In the genomic region with DNA sequence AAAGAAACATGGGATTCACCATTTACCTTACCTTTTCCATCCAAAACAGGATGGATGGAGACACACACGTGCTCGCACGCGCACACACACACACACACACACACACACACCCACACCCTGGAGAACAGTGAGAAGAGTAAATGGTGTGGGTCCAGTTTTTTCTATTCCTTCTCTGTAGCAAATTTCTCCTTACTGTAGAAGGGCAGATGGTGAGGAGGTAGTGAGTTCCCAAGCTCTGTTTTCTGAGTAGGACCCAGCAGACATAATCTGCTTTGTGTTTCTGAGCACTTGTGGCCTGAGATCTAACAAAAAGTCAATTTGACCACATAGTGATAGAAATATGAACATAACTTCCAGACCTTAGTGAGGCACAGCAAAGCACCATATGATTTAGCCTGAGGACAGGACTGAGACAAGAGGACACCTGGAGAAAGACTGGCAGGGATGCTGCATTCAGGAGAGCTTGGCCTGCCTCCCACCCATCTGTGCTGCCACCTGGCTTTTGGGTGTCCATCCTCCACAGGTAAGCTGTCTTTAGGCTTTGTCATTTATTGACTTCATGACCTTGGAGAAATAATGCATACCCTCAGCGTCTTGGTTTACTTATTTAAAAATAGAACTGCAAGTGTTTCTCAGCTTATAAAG, we compare ENCODE assay signal across 20 mouse cellular contexts.
DNase-seq lines count a peak whose midpoint lies in the region; ATAC-seq and TF ChIP-seq lines count a peak whose summit lies in the region.
"Had no signal": no experiment of that assay in that cellular context is flagged by ENCODE, and none has a peak within 500 bp of the region (broad histone marks: within the 10 kb centered on the region; RNA-seq: fewer than 3 reads in every experiment).

No protein-coding gene starts in this region.

- no peaks in the 10 kb centered on the region for H3K36me3 ChIP-seq in hindbrain, postnatal 0 days (ENCODE audit: insufficient read depth, low read length)
- H3K36me3 ChIP-seq in hindbrain, embryonic 10.5 days = no peaks in the 10 kb centered on the region
- H3K36me3 ChIP-seq in liver, embryonic 12.5 days = no peaks in the 10 kb centered on the region
- H3K36me3 ChIP-seq: forebrain, embryonic 10.5 days; lung, embryonic 15.5 days; neural tube, embryonic 15.5 days had no signal

- intact Hi-C loops in left cerebral cortex, postnatal 36 days (cut with DNase I) = no loop called here

- no peak for TF ChIP-seq CTCF in hindbrain, postnatal 0 days (IDR thresholded peaks at IDR 0.05; ENCODE audit: low read depth)

- no peak overlapping the region for H3K27ac ChIP-seq in hindbrain, postnatal 0 days
- no peak overlapping the region for H3K27ac ChIP-seq in hindbrain, embryonic 10.5 days
- H3K27ac ChIP-seq in liver, embryonic 12.5 days = no peak overlapping the region
- H3K27ac ChIP-seq: forebrain, embryonic 10.5 days; lung, embryonic 15.5 days; macrophage; neural tube, embryonic 15.5 days had no signal

- no peak overlapping the region for H3K4me2 ChIP-seq in hindbrain, postnatal 0 days (ENCODE audit: low read depth, low read length)
- no peak overlapping the region for H3K4me2 ChIP-seq in liver, embryonic 12.5 days
- H3K4me2 ChIP-seq: lung, embryonic 15.5 days; neural tube, embryonic 15.5 days had no signal

- no peak overlapping the region for H3K4me3 ChIP-seq in hindbrain, postnatal 0 days (ENCODE audit: low read length)
- no peak overlapping the region for H3K4me3 ChIP-seq in hindbrain, embryonic 10.5 days
- no peak overlapping the region for H3K4me3 ChIP-seq in liver, embryonic 12.5 days
- H3K4me3 ChIP-seq: forebrain, embryonic 10.5 days; lung, embryonic 15.5 days; myocyte; neural tube, embryonic 15.5 days had no signal

- peak; percentile 22 for DNase-seq in hindbrain, postnatal 0 days (ENCODE audit: low spot score)
- DNase-seq in hindbrain, embryonic 10.5 days (ENCODE audit: low spot score) = no peak
- DNase-seq in cerebellum, adult 8-10 months = peak; percentile 95
- peak; percentile 21 for DNase-seq in left cerebral cortex, postnatal 36 days (ENCODE audit: low spot score in 2 of 2)
- DNase-seq in lung, adult 18-20 months = no peak
- DNase-seq: adrenal gland, postnatal 10 days; B cell, adult 2 months; heart, postnatal 4 days; kidney, adult 2 months; kidney, postnatal 4 days; midbrain, embryonic 14.5 days; thymus, postnatal 25 days had no signal

- no peaks in the 10 kb centered on the region for H3K9me3 ChIP-seq in hindbrain, postnatal 0 days (ENCODE audit: low read length)
- H3K9me3 ChIP-seq in hindbrain, embryonic 10.5 days = no peaks in the 10 kb centered on the region
- no peaks in the 10 kb centered on the region for H3K9me3 ChIP-seq in liver, embryonic 12.5 days (replicated peaks)
- H3K9me3 ChIP-seq: forebrain, embryonic 10.5 days; lung, embryonic 15.5 days; neural tube, embryonic 15.5 days had no signal

- WGBS in hindbrain, postnatal 0 days = 94% methylated on average over 5 of the region's 5 CpGs
- 94% methylated on average over 5 of the region's 5 CpGs for WGBS in hindbrain, embryonic 10.5 days
- 87% methylated on average over 5 of the region's 5 CpGs for WGBS in liver, embryonic 12.5 days (ENCODE audit: insufficient replicate concordance)

- no peak overlapping the region for H3K9ac ChIP-seq in hindbrain, postnatal 0 days (replicated peaks; ENCODE audit: low read length)
- no peak overlapping the region for H3K9ac ChIP-seq in liver, embryonic 12.5 days
- H3K9ac ChIP-seq: lung, embryonic 15.5 days; neural tube, embryonic 15.5 days had no signal

- H3K27me3 ChIP-seq in hindbrain, postnatal 0 days (ENCODE audit: insufficient read depth, low read length) = no peaks in the 10 kb centered on the region
- H3K27me3 ChIP-seq in hindbrain, embryonic 10.5 days (ENCODE audit: insufficient read depth, poor library complexity, severe bottlenecking) = no peaks in the 10 kb centered on the region
- no peaks in the 10 kb centered on the region for H3K27me3 ChIP-seq in liver, embryonic 12.5 days (replicated peaks)
- H3K27me3 ChIP-seq: lung, embryonic 15.5 days; neural tube, embryonic 15.5 days had no signal

- no peaks in the 10 kb centered on the region for H3K4me1 ChIP-seq in hindbrain, postnatal 0 days (ENCODE audit: insufficient read depth, low read length)
- no peaks in the 10 kb centered on the region for H3K4me1 ChIP-seq in hindbrain, embryonic 10.5 days (replicated peaks)
- no peaks in the 10 kb centered on the region for H3K4me1 ChIP-seq in liver, embryonic 12.5 days
- H3K4me1 ChIP-seq: forebrain, embryonic 10.5 days; lung, embryonic 15.5 days; neural tube, embryonic 15.5 days had no signal

- no peak for ATAC-seq in hindbrain, postnatal 0 days
- ATAC-seq in cerebellum, adult (ENCODE audit: insufficient number of reproducible peaks, low FRiP score, low TSS enrichment) = peak; percentile 99
- ATAC-seq in megakaryocyte, adult 5-6 weeks (ENCODE audit: poor library complexity, severe bottlenecking) = no peak
- no peak for ATAC-seq in liver, embryonic 12.5 days

Comparison
In these comparisons a context has a peak if more than half of its experiments do, and no peak if none do; other contexts are left out.
1. DNase-seq: peak in hindbrain, postnatal 0 days (single experiment), cerebellum, adult 8-10 months (single experiment) and left cerebral cortex, postnatal 36 days (2 of 2); none in hindbrain, embryonic 10.5 days (single experiment) and lung, adult 18-20 months (0 of 2).